ENCODE assay signal across 16 mouse cellular contexts in genomic region chr5:106789136-106789535, GRCm38 (mm10).
DNase-seq lines count a peak whose midpoint lies in the region; ATAC-seq lines count a peak whose summit lies in the region.
"Had no signal": no experiment of that assay in that cellular context is flagged by ENCODE, and none has a peak within 500 bp of the region (broad histone marks: within the 10 kb centered on the region; RNA-seq: fewer than 3 reads in every experiment).

No protein-coding gene starts in this region.

- no peak overlapping the region for H3K4me3 ChIP-seq in embryonic facial prominence, embryonic 14.5 days (ENCODE audit: low read depth, low read length)
- H3K4me3 ChIP-seq in midbrain, embryonic 14.5 days (replicated peaks; ENCODE audit: low read depth, low read length), result no peak overlapping the region
- no peak overlapping the region for H3K4me3 ChIP-seq in kidney, embryonic 15.5 days (replicated peaks)
- H3K4me3 ChIP-seq: heart, embryonic 12.5 days; lung, embryonic 15.5 days; megakaryocyte, embryonic 14.5 days; neural tube, embryonic 13.5 days had no signal

- no peaks in the 10 kb centered on the region for H3K36me3 ChIP-seq in embryonic facial prominence, embryonic 14.5 days (ENCODE audit: control insufficient read depth, insufficient read depth, low read length)
- no peaks in the 10 kb centered on the region for H3K36me3 ChIP-seq in midbrain, embryonic 14.5 days (ENCODE audit: control insufficient read depth, insufficient read depth, low read length)
- no peaks in the 10 kb centered on the region for H3K36me3 ChIP-seq in kidney, embryonic 15.5 days
- H3K36me3 ChIP-seq: heart, embryonic 12.5 days; lung, embryonic 15.5 days; neural tube, embryonic 13.5 days had no signal

- H3K9me3 ChIP-seq in embryonic facial prominence, embryonic 14.5 days (ENCODE audit: control insufficient read depth, low read length), result no peaks in the 10 kb centered on the region
- no peaks in the 10 kb centered on the region for H3K9me3 ChIP-seq in midbrain, embryonic 14.5 days (ENCODE audit: control insufficient read depth, low read length)
- no peaks in the 10 kb centered on the region for H3K9me3 ChIP-seq in kidney, embryonic 15.5 days (replicated peaks)
- H3K9me3 ChIP-seq: heart, embryonic 12.5 days; lung, embryonic 15.5 days; neural tube, embryonic 13.5 days had no signal

- ATAC-seq in embryonic facial prominence, embryonic 14.5 days (ENCODE audit: low read depth), result peak; percentile 60; the same call in 1 of the 2 replicates
- ATAC-seq in midbrain, embryonic 14.5 days (ENCODE audit: low FRiP score, low TSS enrichment), result peak; percentile 67; the same call in 1 of the 2 replicates
- ATAC-seq in kidney, embryonic 15.5 days (replicated peaks; ENCODE audit: low FRiP score), result no peak

- intact Hi-C loops in left cerebral cortex, postnatal 4 days (cut with DNase I), result no loop called here
- intact Hi-C loops in left cerebral cortex, postnatal 10 days (cut with DNase I), result loop anchor here (5.0 kb wide), 1 partner anchor 327 kb away; no protein-coding TSS in a partner anchor

- no peaks in the 10 kb centered on the region for H3K27me3 ChIP-seq in embryonic facial prominence, embryonic 14.5 days (replicated peaks; ENCODE audit: control insufficient read depth, insufficient read depth, low read length)
- no peaks in the 10 kb centered on the region for H3K27me3 ChIP-seq in midbrain, embryonic 14.5 days (ENCODE audit: control insufficient read depth, insufficient read depth, low read length)
- 0 out of 2 replicates have a peak, but pooled peaks cover 6% of the 10 kb centered on the region for H3K27me3 ChIP-seq in kidney, embryonic 15.5 days
- H3K27me3 ChIP-seq: heart, embryonic 12.5 days; lung, embryonic 15.5 days; neural tube, embryonic 13.5 days had no signal

- H3K4me2 ChIP-seq in embryonic facial prominence, embryonic 14.5 days (ENCODE audit: low read depth, low read length), result no peak overlapping the region
- H3K4me2 ChIP-seq in midbrain, embryonic 14.5 days (ENCODE audit: low read length), result no peak overlapping the region
- no peak overlapping the region for H3K4me2 ChIP-seq in kidney, embryonic 15.5 days
- H3K4me2 ChIP-seq: heart, embryonic 12.5 days; lung, embryonic 15.5 days; neural tube, embryonic 13.5 days had no signal

- H3K27ac ChIP-seq in embryonic facial prominence, embryonic 14.5 days (replicated peaks; ENCODE audit: low read depth, low read length), result no peak overlapping the region
- no peak overlapping the region for H3K27ac ChIP-seq in midbrain, embryonic 14.5 days (replicated peaks; ENCODE audit: low read depth, low read length)
- H3K27ac ChIP-seq in kidney, embryonic 15.5 days, result no peak overlapping the region
- H3K27ac ChIP-seq: lung, embryonic 15.5 days; neural tube, embryonic 13.5 days had no signal

- WGBS in embryonic facial prominence, embryonic 14.5 days, result 45% methylated on average over 3 of the region's 3 CpGs
- WGBS in midbrain, embryonic 14.5 days, result 47% methylated on average over 3 of the region's 3 CpGs
- WGBS in kidney, embryonic 15.5 days, result 40% methylated on average over 3 of the region's 3 CpGs

- DNase-seq in left cerebral cortex, postnatal 4 days, result peak; percentile 8
- no peak for DNase-seq in left cerebral cortex, postnatal 10 days (ENCODE audit: extremely low spot score in 1 of 2, low spot score in 2 of 2)
- DNase-seq in ZHBTc4 (ENCODE audit: low read depth, low spot score), result peak; percentile 55
- peak; percentile 43 for DNase-seq in embryonic facial prominence, embryonic 14.5 days (ENCODE audit: low spot score)
- peak; percentile 79 for DNase-seq in midbrain, embryonic 14.5 days
- DNase-seq in heart, adult 9 months (ENCODE audit: low spot score in 2 of 2), result no peak
- no peak for DNase-seq in frontal cortex, postnatal 36 days (ENCODE audit: low spot score in 2 of 2)
- DNase-seq: adrenal gland, adult 2 months; cerebellum, adult 9-11 months; layer of hippocampus, adult 9-11 months; right cerebral cortex, adult 18-20 months had no signal

- no peak overlapping the region for H3K9ac ChIP-seq in embryonic facial prominence, embryonic 14.5 days (ENCODE audit: low read depth, low read length)
- H3K9ac ChIP-seq in midbrain, embryonic 14.5 days (replicated peaks; ENCODE audit: low read length), result no peak overlapping the region
- H3K9ac ChIP-seq in kidney, embryonic 15.5 days, result no peak overlapping the region
- H3K9ac ChIP-seq: heart, embryonic 12.5 days; lung, embryonic 15.5 days; neural tube, embryonic 13.5 days had no signal

- peaks cover 3% of the 10 kb centered on the region for H3K4me1 ChIP-seq in embryonic facial prominence, embryonic 14.5 days (ENCODE audit: control insufficient read depth, insufficient read depth, low read length)
- peaks cover 3% of the 10 kb centered on the region; the same call in 1 of the 2 replicates for H3K4me1 ChIP-seq in midbrain, embryonic 14.5 days (ENCODE audit: control insufficient read depth, insufficient read depth, low read length)
- peaks cover 2% of the 10 kb centered on the region for H3K4me1 ChIP-seq in kidney, embryonic 15.5 days

Comparison
In these comparisons a context has a peak if more than half of its experiments do, and no peak if none do; other contexts are left out.
1. DNase-seq: peak in left cerebral cortex, postnatal 4 days (single experiment), ZHBTc4 (single experiment), embryonic facial prominence, embryonic 14.5 days (single experiment) and midbrain, embryonic 14.5 days (single experiment); none in left cerebral cortex, postnatal 10 days (0 of 2), heart, adult 9 months (0 of 2) and frontal cortex, postnatal 36 days (0 of 2).